Mouse (Mus musculus): Measurements from ENCODE around the gene Lrrc4c.

The Lrrc4c gene

DNA sequence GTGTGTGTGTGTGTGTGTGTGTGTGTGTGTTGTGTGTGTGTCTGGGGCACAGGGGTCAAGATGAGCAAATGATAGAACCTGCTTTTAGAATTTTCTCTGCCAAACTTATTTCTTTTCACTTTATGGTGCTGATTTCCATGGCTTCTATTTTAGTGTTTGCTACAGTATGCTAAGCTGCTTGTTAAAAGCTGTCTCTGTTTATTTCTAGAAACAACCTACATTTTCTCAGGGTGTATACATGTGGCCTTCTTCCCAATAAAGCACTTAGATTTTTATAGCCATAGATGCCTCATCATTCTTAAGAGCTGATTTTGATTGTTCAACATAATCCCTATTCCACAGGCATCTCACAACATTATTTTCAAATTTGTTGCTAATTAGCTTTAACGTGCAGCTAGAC is 229.2 kb downstream of the Lrrc4c start:
- DNase-seq (ENCODE audit: low spot score), result no peak

DNA sequence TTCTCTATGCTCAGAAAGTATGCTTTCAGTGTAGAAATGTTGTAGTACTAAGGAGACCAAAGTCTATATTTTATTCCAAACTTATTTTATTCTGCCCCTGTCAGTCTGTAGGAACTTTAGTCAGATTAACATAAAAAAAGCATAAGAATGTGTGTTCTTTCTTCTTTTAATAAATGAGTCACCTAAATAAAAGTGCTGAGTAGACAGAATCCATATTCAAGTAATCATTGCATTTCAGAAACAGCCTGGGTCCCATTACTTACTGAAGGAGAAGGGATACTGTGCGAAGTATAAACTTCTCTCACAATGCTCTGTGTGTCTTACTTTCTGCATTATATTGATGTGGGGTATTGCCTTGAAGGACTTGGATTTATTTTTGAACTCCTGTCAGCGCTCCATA is 255.8 kb downstream of the Lrrc4c start:
- no peak for DNase-seq (ENCODE audit: low spot score)

DNA sequence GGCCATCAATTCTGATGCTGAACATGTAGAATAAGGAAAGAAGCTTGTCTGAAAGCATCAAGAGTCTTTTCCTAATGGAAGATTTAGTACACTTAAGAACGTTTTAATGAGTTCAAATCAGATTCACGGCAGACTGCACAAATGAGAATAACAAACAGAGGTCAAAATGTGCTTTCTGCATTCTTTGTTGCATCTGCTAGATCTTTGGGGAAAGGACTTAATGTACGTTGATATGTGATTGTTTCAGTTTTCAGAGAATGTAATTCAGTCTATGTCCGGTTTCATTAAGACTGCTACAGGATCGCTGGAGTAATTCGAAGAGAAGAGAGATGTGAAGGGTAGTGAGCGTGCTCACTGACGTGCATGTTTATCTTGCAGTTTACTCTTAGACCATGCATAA is 259.7 kb downstream of the Lrrc4c start:
- DNase-seq (ENCODE audit: low spot score), result no peak

DNA sequence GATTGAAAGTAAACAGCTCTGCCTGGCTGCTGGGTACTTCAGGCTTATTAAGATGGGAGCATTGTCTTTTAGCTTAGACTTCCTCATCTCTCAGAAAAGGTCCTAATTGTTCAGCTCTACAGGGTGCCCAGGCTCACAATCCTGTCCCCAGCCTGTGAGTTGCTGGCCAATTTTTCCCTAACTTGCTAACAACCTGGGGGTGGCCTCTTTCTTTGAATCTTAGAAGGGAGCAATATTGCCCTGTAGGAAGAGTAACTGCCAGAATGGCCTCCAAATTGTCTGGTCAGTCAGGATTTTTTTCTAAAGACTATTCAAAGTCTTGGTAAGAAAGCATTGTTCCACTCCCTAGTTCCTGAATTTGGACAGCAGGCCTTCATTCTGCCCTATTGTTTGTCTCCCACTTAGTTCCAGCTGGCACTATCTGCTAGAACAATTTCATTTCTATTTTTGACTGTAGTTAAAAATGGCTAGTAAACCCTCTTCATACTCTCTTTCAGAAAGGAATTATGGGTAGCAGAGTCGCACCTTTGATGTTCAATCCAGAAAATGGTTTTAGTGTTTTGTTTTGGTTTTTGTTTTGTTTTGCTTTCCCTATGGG is 262.3 kb downstream of the Lrrc4c start:
- no peak for DNase-seq (ENCODE audit: low spot score)

DNA sequence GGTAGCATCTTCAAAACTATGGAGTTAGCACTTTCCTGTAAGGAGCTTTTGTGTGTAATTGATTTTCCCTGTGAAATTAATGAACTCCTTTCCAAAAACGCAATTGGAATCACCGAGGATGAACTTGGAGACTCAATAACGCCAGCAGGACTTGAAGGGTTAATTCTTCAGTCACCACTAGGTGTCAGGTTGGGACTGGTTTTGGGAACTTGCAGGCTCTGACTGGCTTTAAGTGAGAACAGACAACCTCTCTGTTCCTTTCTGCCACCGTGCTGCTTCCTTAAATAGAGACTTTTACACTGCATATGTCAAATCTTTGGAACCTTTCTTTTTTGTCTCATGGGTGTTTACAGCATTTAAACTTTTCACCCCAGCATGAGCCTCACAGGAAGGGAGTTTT is 267.7 kb downstream of the Lrrc4c start:
- DNase-seq (ENCODE audit: low spot score), result no peak

DNA sequence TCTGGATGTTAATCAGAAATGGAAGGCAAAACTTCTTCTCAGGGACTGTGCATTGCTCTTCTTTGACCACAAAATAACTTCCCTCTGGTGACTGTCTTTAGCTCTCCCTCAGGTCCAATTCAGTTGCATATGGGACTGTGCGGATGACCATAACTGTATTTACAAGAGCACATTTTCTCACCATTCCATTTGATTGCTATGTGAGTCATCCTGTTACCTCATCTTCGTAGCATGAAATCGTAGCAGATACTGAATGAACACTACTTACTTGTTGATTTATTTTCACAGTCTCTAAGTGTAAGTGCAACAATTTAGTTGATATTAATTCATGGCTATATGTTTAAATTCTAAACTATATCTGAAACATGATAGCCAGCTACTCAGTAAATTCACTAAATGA is 286.8 kb downstream of the Lrrc4c start:
- DNase-seq (ENCODE audit: low spot score), result no peak

DNA sequence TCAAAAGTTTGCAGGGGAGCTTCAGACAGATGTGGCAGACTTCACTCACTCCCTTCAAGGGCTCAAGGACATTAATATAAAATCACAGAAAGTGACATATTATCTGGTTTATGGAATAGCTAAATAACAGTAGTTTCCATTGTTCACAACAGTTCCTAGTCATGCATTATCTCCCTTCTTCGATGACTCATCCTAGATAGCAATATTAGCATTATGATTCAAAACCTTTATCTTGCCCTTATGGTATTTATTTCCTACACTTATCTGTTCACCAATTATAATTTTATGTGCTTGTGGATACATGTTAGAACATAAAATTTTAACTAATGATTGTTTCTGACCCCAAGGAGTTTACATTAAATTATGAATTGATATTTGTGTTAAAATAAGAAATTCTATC is 296.2 kb downstream of the Lrrc4c start:
- no peak for DNase-seq (ENCODE audit: low spot score)

DNA sequence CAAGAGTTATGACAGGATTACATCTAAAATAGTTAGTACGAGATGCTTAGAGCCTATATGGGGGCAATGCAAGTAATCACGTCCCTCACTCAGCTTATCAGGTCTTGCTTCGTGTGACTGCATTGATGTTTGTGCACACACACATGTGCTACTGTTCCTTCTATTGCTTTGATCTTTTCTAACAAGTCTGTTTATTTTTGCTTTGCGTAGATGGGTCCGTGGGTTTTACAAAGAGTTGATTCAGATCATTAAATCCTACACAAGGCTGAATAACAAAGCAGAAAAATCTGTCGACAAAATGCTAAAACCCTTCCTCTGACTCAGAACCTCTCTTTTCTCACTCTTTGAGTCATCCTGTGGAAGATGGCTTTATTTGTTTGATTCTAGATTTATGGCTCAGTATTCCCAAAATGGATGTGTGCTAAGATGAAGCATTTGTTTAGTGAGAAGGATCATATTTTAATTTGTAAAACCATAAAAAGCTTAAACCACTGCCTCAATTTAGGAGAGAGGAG is 300.8 kb downstream of the Lrrc4c start:
- no peak for DNase-seq (ENCODE audit: low spot score)

DNA sequence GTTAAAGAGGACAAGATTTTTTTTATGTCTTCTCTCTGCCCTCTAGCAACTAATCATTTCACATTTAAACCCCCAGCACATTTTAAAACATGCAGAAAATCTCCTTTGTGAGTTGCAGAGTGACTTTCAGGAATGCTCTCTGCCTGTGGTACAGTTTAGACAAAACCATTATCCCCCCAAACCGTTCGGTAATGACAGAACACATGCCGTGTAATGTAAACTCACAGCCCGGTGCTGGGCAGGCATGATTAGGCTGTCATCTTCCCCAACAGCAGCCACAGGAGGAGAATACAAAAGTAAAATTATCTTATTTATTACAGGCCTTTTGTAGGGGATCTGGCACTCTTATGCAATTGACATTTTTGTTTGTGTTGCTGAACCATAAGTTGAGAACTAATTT is 349.1 kb downstream of the Lrrc4c start:
- DNase-seq (ENCODE audit: low spot score), result no peak

DNA sequence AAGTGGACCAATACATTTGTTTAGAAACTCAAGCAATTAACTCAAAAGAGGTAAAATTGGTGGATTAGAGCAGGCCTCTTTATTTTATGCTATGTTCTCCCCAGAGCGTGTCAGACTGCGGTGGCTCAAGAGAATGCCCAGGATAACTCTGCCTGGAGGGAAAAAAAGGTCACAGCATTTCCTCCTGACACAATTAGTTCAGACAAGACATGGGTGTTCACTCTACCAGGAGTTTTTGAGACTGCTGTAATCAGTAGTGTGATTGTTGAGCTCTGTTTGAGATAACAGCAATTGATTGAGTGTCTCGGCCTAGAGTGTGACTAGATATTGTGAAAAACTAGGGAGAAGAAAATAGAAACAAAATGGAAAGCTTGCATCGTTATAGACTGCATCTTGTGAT is 363.8 kb downstream of the Lrrc4c start:
- DNase-seq (ENCODE audit: low spot score), result no peak

DNA sequence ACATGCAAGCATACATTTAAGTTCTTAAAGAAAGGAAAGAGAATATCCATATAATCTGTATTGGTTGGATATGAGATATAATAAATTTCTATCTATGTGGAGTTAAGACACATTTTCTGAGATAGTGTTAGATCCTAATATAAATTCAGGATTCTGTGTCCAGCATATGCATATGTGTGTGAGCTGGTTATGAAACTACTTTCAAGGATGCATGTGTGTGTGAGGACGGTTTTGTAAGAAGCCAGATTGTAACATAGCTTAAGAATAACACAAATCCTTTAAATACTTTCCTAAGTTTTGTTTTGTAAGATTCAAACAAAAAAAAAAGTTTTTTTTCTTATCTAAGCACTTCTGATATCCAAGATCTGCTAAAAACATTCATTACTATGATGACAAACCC is 367.4 kb downstream of the Lrrc4c start:
- DNase-seq (ENCODE audit: low spot score), result no peak

DNA sequence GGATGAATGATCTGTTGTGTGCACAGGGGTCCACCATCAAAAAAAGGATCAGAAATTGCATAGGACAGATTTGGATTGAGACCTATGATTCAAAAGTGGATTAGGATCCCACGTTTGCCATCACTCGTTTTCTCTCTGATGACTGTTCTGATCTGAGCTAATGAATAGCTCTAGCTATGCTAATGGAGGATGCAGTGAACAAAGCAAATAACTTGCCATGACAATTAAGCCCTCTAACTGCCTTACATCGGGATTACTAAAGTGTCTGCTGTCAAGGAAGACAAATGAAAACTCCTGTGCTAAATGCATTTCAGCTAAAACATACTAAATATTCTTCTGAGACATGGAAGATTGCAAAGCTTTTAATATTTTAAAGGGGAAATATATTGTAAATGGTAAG is 387.0 kb downstream of the Lrrc4c start:
- DNase-seq (ENCODE audit: low spot score), result no peak

DNA sequence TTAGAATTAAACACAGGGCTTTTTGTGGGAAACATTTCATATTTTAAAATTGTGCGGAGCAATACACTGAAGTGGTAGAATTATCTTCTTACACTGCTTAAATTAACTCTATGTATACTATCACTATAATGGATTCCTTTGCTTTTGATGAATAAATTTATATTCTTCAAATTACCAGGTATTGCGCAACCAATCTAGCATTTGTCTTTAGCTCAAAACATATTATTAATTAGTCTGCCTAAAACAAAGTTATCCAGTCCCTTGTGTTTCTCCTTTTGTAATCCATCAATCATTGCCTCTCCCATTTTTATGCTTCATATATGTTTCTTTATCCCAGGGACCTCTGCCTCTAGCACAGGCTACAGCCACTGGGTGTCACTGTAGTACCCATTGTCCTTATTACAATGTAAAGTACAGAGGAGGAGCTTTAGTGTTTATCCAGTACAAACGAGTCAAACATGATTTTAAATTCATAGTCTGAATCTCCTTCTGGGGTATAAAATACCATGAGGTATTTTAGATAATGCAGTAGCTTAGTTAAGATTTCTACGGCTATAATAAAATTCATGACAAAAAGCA is 389.9 kb downstream of the Lrrc4c start:
- DNase-seq (ENCODE audit: low spot score), result no peak

DNA sequence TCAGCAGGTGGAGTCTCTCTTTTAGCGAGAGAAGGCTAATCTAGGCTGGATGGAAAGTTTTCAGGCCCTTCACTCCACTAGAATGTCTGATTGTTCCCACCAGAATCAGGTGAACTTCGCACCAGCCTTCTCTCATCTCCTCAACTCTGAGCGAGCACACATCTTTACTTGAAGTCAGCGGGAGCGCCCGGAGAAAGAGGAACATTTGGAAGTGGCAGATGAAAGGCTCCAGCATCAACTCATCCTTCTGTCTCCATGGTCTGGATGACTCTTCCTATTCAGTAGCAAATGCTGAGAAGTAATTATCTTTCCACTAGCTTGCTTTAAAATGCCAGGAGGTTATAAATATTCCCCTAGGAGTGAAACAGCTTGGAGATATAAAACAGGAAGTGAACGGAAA is 396.6 kb downstream of the Lrrc4c start:
- no peak for DNase-seq (ENCODE audit: low spot score)

DNA sequence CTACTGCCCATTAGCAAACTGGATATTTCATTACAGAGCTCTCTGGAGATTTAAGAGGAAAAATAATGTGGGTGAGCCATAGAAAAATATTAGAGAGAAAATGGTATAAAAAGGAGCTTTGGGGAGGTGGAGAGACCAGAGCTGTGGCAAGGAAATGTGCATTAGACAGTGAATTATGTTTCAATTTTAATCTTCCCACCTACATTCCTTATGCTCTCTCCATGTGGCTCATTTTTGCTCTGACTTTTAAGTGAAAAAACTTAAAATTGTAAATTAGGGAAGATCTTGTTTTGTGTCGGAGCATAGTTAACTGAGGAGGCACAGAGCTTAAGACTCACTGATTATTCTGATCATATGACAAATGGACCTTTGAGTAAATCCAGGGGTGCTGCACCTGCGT is 399.4 kb downstream of the Lrrc4c start:
- DNase-seq (ENCODE audit: low spot score), result no peak

DNA sequence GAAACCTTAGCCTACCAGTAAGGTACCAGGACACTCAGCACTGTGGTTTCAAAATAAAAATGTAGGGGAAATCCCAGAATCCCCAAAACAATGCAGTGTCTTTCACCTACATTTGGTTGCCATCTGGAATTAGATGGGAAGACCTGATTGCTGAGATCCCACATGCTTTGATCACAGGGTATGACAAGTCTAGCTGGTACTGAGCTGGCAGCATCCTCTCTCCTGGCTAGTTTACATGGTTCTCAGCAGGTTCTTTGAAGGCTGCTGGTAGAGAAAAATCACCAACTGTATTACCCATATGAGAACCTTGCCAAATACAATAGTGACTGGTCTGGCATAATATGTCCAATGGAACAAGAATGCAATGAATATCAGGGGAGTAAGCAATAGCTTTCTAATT is 405.4 kb downstream of the Lrrc4c start:
- DNase-seq (ENCODE audit: low spot score), result no peak

DNA sequence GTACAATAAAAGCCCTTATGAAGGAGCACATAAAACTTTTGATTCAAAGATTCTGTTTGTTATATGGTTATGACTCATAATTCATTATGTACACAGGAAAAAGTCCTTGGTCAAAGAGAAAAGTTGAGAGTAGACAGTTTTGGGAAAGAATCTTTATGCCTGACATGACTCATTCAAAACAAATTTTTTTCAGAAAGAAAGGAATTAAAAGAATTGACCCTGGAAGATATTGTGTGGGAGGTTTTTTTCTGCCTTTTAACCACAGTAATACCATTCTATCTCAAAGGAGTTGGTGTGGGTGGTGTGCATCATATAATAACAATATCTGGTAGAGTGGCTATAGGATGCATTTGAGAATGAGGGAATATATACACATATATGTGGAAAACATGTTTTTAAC is 418.1 kb downstream of the Lrrc4c start:
- DNase-seq (ENCODE audit: low spot score), result no peak

DNA sequence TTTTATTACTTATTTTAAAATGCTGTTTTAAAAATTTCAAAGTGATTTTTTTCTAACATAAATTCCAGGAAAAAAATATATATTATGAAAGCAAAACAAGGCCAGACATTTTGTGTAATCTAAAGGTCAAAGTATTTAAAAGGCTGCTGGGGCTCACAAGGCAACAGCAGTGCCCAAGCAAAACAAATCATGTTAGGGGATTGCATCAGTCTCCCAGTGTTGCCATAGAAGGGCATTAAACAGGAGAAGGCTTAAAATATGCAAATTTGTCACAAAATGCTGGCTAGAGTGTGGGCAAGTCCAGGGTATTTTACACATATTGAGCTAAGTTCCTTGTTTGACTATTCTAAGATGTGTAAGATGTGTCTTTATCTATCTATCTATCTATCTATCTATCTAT is 437.1 kb downstream of the Lrrc4c start:
- no peak for DNase-seq (ENCODE audit: low spot score)

DNA sequence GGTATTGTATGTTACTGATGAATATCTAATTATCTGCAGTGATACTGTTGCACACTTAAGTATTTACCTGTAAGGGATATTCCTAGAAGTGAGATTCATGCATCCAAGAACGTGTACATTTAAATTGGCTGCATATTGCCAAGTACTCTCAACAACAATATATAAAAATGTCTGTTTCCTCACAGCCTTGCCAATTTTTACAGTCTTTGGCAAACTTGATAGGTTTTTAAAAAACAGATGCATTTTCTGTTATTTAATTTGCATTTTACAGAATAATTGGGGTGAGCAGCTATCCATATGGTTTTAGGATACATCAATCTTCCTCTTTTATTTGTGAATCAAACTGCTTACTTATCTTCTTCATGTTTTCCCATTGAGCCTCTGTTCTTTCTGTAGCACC is 439.7 kb downstream of the Lrrc4c start:
- DNase-seq (ENCODE audit: low spot score), result no peak

DNA sequence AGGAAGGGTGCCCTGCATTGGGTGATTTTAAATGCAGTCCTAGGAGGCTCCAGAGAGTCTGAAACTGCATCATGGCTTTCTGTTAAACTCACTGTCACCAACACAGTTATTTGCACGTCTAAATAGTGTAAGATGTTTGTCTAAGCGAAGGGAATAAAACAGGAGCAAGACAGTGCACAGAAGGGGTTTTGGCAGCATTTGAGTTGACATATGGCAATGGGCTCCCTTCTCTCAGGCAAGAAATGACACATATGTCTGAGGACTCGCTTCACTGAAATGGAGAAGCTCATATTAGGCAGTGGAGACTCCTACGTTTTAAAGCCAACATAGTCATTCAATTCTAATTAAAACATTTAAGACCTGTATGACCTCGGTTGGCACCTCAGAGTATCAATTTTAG is 445.6 kb downstream of the Lrrc4c start:
- DNase-seq (ENCODE audit: low spot score), result no peak

DNA sequence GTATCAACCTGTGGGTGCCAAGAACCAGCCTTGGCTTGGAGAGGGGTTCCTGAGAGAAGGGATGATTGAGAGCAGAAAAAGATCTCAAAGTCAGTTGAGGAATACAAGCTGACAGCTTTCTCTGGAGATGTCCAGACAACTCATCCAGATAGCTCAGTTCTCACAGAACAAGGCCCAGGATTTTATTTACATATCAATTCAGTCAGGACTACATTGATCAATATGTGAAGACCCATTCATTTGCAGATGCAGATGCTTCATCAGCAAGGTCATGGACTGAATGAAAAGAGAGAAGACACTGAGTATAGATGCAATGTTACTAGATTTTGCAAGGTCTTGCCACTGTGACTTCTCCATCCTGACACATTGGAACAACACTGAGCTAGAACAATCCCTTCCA is 457.4 kb downstream of the Lrrc4c start:
- no peak for DNase-seq (ENCODE audit: low spot score)

DNA sequence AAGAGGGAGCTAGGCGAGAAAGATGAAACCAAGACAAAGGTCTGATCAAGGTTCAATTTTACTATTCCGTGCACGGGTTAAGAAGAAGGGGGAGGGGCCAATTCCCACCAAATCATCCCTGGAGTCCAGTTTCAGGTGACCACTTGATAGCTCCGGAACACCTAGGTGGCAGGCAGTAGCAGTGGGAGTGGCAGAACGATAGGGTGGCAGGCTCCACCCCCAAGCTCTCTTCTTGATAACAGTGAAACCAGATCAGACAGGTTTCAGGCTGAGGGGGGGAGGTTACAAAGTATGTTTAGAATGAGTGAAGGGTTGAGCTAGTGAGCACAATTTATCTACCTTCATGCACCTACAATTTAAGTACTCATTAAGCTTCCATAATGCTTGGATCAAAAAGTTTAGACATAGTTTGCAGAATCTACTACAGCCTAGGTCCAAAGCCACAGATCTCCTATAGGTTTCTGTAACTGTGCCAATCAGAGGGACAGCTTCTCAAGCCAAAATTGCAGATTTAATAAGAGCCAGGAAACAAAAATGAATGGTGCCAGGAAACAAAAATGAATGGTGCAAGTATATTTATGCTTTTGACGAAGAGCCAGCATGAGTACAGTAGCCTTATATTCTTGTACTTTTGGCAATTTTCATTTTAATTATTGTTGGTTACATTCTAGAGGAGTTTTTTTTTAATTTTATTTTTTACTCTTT is 478.9 kb downstream of the Lrrc4c start:
- DNase-seq (ENCODE audit: low spot score), result no peak

DNA sequence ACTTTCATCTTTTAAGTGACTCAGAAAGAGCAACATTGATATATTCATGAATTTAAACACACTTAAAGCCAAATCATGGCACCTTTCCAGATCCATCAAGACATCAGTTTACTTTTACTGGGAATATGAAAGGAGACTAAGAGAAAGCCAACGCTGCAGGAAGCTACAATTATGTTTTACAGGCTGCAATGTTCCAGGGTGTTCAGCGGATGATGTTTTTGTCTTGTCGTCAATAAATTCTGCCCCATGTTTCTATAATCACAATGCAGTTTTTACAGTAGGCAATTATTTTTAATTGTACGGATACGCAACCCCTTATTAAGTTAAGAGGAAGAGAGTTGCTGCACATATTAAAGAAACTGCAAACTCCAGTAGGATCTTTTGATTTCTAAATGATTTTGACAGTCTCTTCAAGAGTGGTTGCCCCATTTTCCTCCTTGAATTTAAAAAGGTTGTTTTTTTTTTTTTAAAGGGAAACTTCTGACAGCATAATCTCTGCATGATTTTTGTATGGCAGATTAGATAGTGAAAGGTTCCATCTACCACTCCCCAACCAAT is 532.9 kb downstream of the Lrrc4c start:
- no peak for DNase-seq (ENCODE audit: low spot score)
